Mouse (Mus musculus): ENCODE data around the gene Nudt1. TPM values are rescaled to one million over a fixed set of nuclear protein-coding genes. Genes with fewer than 3 reads are reported as not detected.

Gene Nudt1
- polyA plus RNA-seq, 1 experiment: 25.0 TPM

DNA sequence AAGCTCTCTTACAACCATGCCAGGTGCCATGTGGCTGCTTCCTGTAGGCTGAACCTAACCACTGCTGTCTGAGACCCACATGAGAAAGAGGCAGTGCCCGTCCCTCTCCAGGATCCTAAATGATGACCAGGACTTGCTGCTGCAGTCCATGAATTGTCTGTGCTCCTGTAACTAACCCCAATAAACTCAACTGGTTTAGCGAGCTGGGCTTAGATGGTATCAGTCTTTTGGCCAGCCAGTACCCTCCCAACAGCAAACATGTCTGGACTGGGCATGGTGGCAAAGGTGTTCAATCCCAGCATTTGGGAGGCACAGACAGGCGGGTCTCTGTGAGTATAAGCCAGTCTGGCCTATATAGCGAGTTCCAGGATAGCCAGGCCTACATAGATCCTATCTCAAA is 47.5 kb downstream of the Nudt1 start:
- no peaks in the 10 kb centered on the region for H3K4me1 ChIP-seq (replicated peaks; ENCODE audit: control insufficient read depth, insufficient read depth, low read length)
- no peaks in the 10 kb centered on the region for H3K36me3 ChIP-seq (ENCODE audit: control insufficient read depth, insufficient read depth, low read length)
- DNase-seq: no peak
- TF ChIP-seq POLR2A (IDR thresholded peaks at IDR 0.05; ENCODE audit: control insufficient read depth, extremely low read depth, insufficient read depth, low read length, poor library complexity): no peak
- no peak for TF ChIP-seq CTCF (IDR thresholded peaks at IDR 0.05; ENCODE audit: borderline replicate concordance, control insufficient read depth, extremely low read depth, insufficient read depth, low read length, poor library complexity)
- WGBS: 83% methylated on average over 4 of the region's 4 CpGs
- H3K27ac ChIP-seq (ENCODE audit: control insufficient read depth, insufficient read depth, low read length): no peak overlapping the region
- no peak overlapping the region for H3K4me3 ChIP-seq (ENCODE audit: control insufficient read depth, insufficient read depth, low read length)
- no peaks in the 10 kb centered on the region for H3K27me3 ChIP-seq (ENCODE audit: control insufficient read depth, insufficient read depth, low read length)

DNA sequence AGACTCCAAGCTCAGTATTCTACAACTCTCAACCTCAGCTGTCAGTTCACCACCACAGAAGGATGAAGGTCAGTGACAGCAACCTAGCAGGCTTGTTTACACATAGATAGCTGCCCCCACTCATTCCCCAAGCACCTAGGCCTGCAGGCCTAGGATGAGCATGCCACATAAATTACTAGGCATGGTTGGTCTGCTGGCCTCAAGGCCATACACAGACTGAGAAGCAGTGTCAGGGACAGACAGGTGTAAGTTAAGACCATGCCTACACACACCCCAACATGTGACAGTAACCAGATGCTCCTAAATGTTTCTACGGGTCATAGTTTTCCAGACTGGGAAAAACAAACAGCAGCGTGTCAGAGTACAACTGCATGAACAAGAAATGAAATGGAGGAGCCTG is 48.0 kb downstream of the Nudt1 start:
- 98% methylated on average over 2 of the region's 2 CpGs for WGBS

DNA sequence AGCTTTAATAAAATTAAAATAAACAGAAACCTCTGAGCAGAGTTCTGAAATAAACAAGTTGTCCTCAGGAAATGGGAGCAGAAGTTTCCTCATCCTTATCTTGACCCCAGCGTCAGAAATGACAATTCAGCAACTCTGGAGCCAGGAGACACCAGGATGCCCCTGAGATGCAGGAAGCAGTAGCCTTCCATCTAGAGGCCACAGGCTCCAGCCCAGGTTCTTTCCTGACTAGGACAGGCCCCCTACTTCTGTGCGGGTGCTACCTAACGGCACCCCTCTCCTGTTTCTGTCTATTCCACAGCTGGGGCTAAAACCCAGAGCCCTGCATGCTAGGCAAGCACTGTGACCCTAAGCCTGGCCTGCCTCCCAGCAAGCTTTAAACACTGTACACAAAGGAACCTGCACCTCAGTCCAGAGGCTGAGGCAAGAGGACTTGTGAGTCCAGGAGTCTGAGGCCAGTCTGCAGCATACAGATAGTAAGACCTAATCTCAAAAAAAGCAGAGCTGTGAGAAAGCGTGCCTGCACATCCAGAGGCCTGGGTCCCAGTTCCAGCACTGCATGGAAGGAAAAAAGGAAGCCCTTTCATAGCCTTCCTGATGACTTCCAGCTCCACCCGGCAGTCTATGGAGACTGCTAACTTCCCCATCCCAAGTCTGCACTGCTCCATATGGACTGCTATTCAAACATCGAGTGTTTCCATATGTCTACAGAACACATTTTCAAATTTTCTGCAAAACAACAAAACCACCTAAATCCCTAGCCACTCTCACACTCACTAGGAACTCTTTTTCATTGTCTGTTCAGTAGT is 49.2 kb downstream of the Nudt1 start:
- no peaks in the 10 kb centered on the region for H3K36me3 ChIP-seq (ENCODE audit: control insufficient read depth, insufficient read depth, low read length)
- no peak overlapping the region for H3K4me3 ChIP-seq (ENCODE audit: control insufficient read depth, insufficient read depth, low read length)
- no peak for DNase-seq
- no peak overlapping the region for H3K27ac ChIP-seq (ENCODE audit: control insufficient read depth, insufficient read depth, low read length)
- TF ChIP-seq POLR2A (IDR thresholded peaks at IDR 0.05; ENCODE audit: control insufficient read depth, extremely low read depth, insufficient read depth, low read length, poor library complexity): no peak
- TF ChIP-seq CTCF (IDR thresholded peaks at IDR 0.05; ENCODE audit: borderline replicate concordance, control insufficient read depth, extremely low read depth, insufficient read depth, low read length, poor library complexity): no peak
- 93% methylated on average over 6 of the region's 6 CpGs for WGBS
- no peaks in the 10 kb centered on the region for H3K27me3 ChIP-seq (ENCODE audit: control insufficient read depth, insufficient read depth, low read length)
- H3K4me1 ChIP-seq (replicated peaks; ENCODE audit: control insufficient read depth, insufficient read depth, low read length): no peaks in the 10 kb centered on the region

More for the DNA sequence above, 48.0 kb downstream of the Nudt1 start:
- Histone ChIP-seq H3K27ac (ENCODE audit: control insufficient read depth, insufficient read depth, low read length) (no peak overlapping the region), H3K27me3 (ENCODE audit: control insufficient read depth, insufficient read depth, low read length) (no peaks in the 10 kb centered on the region), H3K36me3 (ENCODE audit: control insufficient read depth, insufficient read depth, low read length) (no peaks in the 10 kb centered on the region), H3K4me3 (ENCODE audit: control insufficient read depth, insufficient read depth, low read length) (no peak overlapping the region), H3K4me1 (replicated peaks; ENCODE audit: control insufficient read depth, insufficient read depth, low read length) (no peaks in the 10 kb centered on the region)
- TF ChIP-seq CTCF (IDR thresholded peaks at IDR 0.05; ENCODE audit: borderline replicate concordance, control insufficient read depth, extremely low read depth, insufficient read depth, low read length, poor library complexity) (no peak), POLR2A (IDR thresholded peaks at IDR 0.05; ENCODE audit: control insufficient read depth, extremely low read depth, insufficient read depth, low read length, poor library complexity) (no peak)
- no peak for DNase-seq

DNA sequence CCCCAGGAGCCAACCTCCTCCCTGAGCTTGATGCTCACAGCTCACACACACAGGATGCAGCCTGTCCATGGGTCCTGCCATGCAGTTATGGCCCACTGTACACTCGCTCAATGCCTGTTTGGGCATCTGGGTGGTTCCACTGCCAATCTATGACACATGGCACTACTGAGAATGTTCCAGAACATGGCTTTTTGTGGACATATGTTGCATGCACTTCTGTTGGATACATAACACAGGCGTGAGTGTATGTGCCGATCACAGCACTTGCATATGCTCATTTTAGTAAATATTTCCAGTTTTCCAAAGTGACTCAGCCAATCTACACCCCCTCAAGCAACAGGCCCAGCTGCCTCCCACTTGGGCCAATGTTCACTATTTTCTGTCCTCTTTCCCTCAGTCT is 50.2 kb downstream of the Nudt1 start:
- 98% methylated on average over 3 of the region's 3 CpGs for WGBS
- no peak overlapping the region for H3K4me3 ChIP-seq (ENCODE audit: control insufficient read depth, insufficient read depth, low read length)
- no peaks in the 10 kb centered on the region for H3K4me1 ChIP-seq (replicated peaks; ENCODE audit: control insufficient read depth, insufficient read depth, low read length)
- TF ChIP-seq POLR2A (IDR thresholded peaks at IDR 0.05; ENCODE audit: control insufficient read depth, extremely low read depth, insufficient read depth, low read length, poor library complexity) (no peak), CTCF (IDR thresholded peaks at IDR 0.05; ENCODE audit: borderline replicate concordance, control insufficient read depth, extremely low read depth, insufficient read depth, low read length, poor library complexity) (no peak)
- no peaks in the 10 kb centered on the region for H3K27me3 ChIP-seq (ENCODE audit: control insufficient read depth, insufficient read depth, low read length)
- H3K36me3 ChIP-seq (ENCODE audit: control insufficient read depth, insufficient read depth, low read length): no peaks in the 10 kb centered on the region
- no peak for DNase-seq
- no peak overlapping the region for H3K27ac ChIP-seq (ENCODE audit: control insufficient read depth, insufficient read depth, low read length)

DNA sequence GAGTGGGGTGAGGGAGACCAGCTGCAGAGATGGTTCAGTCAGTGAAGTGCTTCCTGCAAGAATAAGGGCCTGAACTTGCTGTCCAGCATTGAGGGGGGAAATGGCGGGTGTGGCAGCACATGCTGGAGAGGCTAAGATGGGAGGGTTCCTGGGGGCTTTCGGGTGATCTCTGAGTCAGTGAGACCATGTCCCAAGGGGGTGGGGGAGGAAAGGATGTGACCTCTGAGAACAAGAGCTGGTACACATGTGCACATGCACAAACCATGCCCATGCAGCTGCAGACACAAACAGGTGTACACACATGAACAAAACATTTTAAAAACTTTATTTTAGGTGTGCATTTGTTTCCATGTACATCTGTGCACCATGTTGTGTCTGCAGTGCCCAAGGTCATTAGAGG is 52.3 kb downstream of the Nudt1 start:
- TF ChIP-seq POLR2A (IDR thresholded peaks at IDR 0.05; ENCODE audit: control insufficient read depth, extremely low read depth, insufficient read depth, low read length, poor library complexity) (no peak), CTCF (IDR thresholded peaks at IDR 0.05; ENCODE audit: borderline replicate concordance, control insufficient read depth, extremely low read depth, insufficient read depth, low read length, poor library complexity) (no peak)
- WGBS: 96% methylated on average over 2 of the region's 2 CpGs

DNA sequence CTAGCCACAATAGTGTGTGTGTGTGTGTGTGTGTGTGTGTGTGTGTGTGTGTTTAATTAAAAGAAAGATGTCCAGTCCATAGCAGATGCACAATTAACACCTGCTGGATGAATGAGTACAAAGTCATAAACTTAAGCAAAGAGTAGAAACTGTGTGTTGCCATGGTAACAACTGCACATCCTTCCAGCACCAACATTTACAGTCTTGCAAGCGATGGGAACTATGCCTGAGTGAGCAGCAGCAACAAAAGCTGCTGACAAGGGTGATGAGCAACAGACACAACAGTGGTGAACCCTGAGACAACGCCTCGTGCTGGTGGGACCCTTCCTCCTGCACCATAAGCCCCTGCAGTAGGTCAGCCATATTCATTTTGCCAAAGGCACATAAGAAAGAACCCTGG is 52.8 kb downstream of the Nudt1 start:
- H3K27ac ChIP-seq (ENCODE audit: control insufficient read depth, insufficient read depth, low read length): no peak overlapping the region
- H3K27me3 ChIP-seq (ENCODE audit: control insufficient read depth, insufficient read depth, low read length): no peaks in the 10 kb centered on the region
- no peak for TF ChIP-seq POLR2A (IDR thresholded peaks at IDR 0.05; ENCODE audit: control insufficient read depth, extremely low read depth, insufficient read depth, low read length, poor library complexity)
- no peak for TF ChIP-seq CTCF (IDR thresholded peaks at IDR 0.05; ENCODE audit: borderline replicate concordance, control insufficient read depth, extremely low read depth, insufficient read depth, low read length, poor library complexity)
- no peaks in the 10 kb centered on the region for H3K36me3 ChIP-seq (ENCODE audit: control insufficient read depth, insufficient read depth, low read length)
- 88% methylated on average over 3 of the region's 3 CpGs for WGBS
- no peak for DNase-seq
- no peak overlapping the region for H3K4me3 ChIP-seq (ENCODE audit: control insufficient read depth, insufficient read depth, low read length)
- H3K4me1 ChIP-seq (replicated peaks; ENCODE audit: control insufficient read depth, insufficient read depth, low read length): no peaks in the 10 kb centered on the region; the same call in 1 of the 2 replicates

More for the DNA sequence above, 52.3 kb downstream of the Nudt1 start:
- Histone ChIP-seq H3K4me1 (replicated peaks; ENCODE audit: control insufficient read depth, insufficient read depth, low read length) (no peaks in the 10 kb centered on the region; the same call in 1 of the 2 replicates), H3K4me3 (ENCODE audit: control insufficient read depth, insufficient read depth, low read length) (no peak overlapping the region), H3K36me3 (ENCODE audit: control insufficient read depth, insufficient read depth, low read length) (no peaks in the 10 kb centered on the region), H3K27me3 (ENCODE audit: control insufficient read depth, insufficient read depth, low read length) (no peaks in the 10 kb centered on the region), H3K27ac (ENCODE audit: control insufficient read depth, insufficient read depth, low read length) (no peak overlapping the region)
- DNase-seq: no peak
